Mouse (Mus musculus) CD4-positive, CD25-positive, alpha-beta regulatory T cell, adult 4 months (primary cell): Measurements from ENCODE around the gene Cacng1. TPM values are rescaled to one million over a fixed set of nuclear protein-coding genes. Genes with fewer than 3 reads are reported as not detected.

Experiments used
- ATAC-seq: one replicate; pipeline ENCODE4 v1.8.0; 2017
- polyA plus RNA-seq, 2 experiments: library from polyadenylated mRNA; unstranded; fragments of 100-300 nt; shearing (Covaris generic); gene quantifications; one replicate each; pipeline ENCODE4 v1.2.1; 2017

Gene Cacng1
- polyA plus RNA-seq, 2 experiments from 2014 or later: not detected

DNA sequence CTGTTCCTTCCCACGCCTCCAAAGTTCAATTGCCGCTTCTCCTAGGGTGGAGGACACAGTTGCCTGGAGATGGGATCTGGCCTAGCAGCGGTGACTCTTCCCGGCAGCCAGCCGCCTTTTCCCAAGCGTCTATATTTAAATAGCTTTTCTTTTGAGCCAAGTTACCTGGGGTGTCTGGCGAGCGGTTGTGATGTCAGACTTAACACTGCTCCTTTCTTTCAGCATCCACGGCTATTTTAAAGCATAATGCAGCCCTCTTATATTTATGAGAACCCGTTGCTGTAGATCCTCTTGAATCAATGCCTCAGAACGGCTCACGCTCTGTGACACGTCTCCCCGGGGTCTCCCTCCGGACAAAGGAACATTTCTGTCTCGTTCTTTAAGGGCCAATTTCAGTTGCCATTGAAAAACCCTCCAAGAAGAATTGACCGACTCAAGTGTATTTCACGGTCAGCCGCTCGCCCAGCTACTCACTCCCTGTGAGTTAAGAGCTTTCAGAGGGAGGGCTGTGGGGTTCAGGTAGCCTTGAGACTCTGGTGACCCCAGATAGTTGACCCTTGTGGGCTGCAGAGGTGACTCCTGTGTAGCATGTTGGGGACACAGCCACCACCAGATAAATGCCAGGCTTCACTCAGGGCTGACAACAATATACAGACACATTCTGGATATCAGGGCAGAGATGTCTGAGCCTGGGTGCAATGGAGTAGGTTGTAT is 8.3 kb downstream of the Cacng1 start:
- no peak for ATAC-seq

DNA sequence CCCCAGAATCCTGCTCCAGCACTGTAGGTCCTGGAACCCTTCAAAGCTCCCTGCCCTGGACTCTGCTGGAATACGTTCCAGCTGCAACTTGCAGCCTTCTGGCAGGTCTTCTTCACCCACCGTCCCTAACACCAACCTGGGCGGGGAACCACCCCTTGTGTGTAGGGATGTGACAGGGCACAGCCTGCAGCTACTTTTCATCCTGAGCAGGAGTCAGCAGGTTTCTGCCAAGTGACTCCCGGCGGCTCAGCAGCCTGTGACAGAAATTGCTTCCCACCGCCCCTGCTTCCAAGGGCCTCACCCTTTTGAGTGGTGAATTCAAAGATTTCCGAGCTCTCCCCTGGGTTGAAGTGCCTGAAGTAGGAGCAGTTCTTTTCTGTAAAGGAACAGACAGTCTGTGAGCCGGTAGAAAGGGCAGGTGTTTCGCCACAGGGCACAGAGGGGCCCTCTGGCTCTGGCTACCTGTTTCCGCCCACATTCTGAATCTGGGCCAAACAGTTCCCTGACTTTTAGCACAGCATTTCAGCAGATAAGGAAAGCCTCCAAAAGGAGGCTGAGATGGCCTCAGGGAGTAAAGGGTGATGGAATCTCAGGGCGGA is 10.7 kb downstream of the Cacng1 start:
- ATAC-seq: no peak

DNA sequence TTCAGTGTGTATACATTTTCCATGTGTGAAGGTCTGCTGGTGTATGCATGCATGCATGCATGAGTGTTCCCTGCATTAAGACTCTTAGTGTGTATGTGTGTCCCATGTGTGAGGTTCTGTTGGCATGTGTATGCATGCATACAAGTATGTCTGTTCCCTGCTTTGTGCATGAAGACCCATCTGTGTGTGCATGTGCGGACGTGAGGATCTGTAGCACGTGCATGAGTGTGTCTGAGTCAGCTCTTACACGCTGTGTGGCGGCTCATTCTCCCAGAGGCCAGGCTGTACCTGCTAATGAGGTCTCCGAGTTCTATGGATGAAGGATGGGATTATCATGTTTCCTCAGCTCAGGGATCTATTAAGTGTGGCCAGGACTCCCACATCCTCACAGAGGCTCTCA is 11.3 kb downstream of the Cacng1 start:
- no peak for ATAC-seq

DNA sequence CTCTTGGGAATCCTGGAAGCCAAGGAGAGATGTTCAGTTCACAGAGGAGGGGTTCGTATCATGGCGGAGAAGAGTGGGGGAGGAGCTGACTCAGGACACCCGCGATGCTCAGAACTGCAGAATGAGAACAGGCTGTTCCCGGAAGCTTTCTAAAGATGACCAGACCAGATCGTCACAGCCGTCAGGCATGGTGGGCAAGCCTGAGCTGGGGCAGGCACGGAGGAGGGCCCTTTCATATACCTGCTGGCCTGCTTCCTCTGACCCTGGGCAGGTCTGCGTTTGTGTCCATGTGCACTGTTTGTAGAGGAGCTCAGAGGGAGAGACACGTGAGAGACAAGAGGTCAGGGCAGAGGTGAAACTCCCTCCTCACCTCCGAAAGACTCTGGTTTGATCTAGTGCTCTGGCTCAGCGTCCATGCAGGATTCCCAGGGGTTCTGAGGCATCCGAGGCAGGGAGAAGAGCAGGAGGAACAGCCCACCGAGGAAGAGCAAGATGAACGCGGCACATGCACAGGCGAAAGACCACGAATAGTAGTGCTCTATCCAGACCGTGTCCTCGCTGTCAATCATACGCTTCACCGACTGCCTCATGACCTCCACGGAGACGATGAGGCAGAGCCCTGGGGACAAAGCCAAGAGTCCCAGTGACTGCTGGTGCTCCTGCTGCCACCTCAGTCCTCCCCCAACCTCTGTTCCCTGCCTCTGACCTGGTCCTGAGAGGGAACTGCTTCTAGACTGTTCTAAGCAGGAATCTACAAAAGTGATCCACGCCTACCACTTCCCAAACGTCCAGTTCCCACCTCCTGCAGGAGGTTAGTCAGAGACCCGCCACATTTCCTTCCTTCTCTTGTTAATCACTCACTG is 12.8 kb downstream of the Cacng1 start:
- no peak for ATAC-seq

DNA sequence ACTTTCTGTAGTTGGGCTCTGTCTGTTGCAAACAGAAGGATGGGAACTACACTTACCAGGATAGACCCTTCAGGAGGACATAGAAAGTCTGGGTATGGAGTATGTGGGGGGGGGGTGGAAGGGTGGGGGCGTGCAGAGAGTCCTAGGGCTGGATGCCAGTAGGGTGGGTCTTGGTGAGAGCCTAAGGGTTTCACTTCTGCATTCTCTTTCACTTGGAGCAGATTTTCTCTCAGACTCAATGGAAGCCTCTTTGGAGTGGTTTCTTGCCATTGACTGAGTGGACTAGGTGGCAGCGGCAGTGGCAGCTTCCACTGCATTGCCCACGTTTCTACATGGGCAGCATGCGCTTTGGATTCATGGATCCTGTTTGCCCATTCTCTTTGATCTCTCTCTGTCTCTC is 16.4 kb downstream of the Cacng1 start:
- no peak for ATAC-seq

DNA sequence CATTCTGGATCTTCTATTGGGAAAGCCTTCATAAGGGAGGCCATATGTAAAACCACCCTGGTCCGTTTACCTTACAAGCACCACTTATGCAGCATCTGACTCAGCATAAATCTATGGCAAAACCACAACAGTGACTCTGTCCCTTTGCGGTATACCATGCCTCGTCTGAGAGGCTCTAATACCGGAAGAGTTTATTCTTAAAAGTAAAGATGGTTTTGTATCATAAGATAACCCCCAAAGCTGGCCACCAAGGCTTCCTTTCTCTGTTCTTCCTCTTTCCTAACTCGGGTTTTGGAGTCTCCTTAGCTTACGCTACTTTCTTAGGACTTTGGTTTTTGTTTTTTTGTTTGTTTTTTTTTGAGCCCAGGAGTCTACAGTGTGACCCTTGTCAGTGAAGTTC is 23.0 kb downstream of the Cacng1 start:
- peak; percentile 37 for ATAC-seq

DNA sequence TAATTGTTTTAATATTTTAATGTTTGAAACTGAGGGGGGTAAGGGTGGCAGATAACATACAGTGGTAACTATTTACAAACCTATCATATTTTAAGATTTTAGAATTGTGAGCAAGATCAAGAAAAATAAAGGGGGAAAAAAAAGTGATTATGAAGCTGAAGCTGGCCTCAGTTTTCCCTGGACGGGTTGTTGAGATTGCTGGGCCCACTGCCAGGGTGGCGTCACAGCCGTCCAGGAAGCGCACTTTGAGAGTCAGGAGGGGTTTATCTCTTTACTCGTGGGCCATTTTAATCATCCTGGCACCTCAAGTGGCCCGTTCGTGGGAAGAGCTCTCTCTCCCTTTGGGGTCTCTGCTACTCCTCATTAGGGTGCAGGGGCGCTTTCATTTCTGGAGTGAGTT is 24.8 kb downstream of the Cacng1 start:
- no peak for ATAC-seq

DNA sequence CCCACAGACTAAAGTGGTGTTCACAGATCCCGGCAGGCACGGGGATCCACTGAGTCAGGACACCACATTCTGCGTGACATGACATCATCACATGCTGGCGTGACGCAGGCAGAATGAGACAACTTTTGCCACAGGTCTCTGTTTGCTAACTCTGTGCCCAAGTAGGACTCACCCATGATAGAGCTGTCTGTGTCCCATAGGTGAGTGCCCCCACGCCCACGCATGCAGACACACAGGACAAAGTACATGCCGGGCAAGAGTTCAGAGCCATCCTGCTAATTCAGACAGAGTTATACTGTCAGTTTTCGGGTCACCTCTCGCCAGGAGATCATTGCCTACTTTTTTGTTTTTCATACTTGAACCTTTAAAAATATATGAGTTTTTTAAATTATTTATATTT is 27.8 kb downstream of the Cacng1 start:
- no peak for ATAC-seq

DNA sequence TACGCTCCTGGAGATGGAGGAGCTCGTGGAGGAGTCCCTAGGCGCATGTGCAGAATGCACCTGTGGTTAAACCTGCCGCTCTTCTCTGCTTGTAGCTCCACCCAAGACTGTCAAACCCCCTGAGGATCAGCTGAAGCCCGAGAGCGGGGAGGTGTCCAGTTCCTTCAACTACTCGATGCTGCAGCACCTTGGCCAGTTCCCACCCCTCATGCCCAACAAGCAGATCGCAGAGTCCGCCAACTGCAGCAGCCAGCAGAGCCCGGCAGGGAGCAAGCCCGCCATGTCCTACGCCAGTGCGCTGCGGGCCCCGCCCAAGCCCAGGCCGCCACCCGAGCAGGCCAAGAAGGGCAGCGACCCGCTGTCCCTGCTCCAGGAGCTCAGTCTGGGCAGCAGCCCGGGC is 30.0 kb downstream of the Cacng1 start:
- ATAC-seq: no peak

DNA sequence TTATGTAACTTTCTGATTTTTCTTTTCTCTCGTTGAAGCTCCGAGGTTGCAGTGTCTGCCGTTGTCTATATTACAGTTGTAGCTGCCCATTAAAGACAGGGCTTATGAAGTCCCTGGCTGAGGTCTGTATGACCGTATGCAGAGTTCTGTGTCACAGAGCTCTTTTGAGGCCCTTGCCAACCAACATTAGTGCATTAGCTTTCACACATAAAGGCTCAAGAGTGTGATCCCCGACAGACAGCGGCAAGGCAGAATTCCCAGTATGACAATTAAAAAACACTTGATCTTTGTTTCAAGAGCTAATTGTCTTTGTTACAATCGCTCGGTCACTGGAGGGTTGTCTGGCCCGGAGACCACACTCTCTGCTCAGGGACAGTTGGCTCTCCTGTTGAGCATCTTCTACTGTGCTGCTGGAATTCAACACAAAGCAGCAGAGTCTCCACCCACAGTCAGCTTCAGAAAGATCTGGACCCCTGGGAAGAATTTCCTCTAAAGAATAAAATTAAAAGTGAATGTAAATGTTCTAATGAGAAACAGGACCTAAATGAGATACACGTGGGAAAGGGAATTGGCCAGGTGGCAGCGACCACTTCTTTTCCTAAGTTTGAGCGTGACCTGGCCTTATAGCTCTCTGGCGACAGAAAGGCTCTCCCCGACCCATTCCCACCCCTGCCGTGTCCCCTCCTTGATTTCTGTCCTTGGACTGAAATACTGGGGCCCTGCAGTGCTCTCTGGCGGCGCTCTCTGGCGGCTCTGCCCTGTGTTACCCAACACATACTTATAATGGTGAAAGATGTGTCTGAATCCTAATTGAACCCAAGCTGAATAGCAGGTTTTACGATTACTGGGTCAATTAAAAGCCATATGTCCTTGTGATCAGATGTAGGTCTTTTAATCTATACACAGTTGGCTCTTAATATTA is 32.5 kb downstream of the Cacng1 start:
- ATAC-seq: no peak

DNA sequence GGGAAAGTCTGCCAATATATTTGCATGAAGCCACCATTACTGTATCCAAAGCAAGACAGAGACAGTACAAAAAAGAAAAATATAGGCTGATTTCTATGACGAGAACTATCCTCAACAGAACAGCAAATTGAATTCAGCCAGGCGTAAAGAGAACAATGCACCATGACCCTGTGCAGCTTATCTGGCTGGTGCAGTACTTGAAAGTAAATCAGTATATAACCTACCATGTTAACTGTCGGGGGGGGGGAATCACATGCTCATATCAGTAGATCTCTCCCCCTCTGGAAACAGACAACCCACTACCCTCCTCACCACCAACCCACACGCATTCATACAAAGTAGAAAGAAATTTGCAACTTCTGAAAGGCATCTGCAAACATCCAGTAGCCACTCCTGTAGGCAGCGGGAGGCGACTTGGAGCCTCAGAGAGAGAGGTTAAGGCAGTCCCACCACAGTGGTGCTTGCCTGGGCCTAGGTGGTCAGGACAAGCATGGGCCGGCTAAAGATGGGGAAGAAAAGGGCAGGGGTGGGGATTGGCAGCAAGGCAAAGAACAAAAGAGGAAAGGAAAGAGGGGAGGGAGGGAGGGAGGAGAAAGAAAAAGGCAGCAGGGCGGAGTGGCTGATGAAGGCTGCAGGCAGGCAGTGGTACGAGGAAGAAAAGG is 33.5 kb downstream of the Cacng1 start:
- ATAC-seq: no peak

DNA sequence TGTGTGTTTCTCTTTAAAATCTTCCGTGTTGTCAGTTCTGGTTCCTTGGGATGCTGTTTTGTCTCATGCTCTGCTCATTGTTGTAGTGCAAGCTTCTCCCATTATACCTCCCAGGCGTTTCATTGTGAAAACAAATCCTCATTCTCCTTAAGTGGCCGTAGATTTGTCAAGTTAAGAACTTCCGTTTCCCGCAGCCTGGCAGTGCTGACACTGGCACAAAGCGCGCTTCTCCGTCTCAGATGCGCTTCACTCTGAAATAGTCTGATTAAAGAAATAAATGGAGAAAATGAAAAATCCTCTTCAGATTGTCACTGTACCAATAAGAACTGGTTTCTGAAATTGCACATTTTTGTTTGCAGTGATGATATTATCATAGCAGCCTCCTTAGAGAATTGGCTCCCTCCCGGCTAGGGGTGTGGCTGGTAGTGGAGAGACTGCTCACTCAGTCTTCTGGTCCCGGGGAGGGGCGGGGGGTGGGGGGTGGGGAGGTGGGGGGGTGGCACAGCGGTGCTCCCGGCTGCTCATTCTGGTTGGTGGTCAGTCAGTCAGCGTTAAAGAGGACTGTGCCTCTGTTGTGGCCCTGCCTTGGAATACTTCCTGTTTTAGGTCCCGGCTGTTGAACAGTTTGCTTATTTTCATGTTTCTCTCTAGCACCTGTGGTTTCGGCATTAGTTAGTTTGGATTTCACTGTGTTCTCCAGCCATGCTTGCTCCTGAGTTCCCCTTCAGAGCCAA is 39.9 kb downstream of the Cacng1 start:
- no peak for ATAC-seq

DNA sequence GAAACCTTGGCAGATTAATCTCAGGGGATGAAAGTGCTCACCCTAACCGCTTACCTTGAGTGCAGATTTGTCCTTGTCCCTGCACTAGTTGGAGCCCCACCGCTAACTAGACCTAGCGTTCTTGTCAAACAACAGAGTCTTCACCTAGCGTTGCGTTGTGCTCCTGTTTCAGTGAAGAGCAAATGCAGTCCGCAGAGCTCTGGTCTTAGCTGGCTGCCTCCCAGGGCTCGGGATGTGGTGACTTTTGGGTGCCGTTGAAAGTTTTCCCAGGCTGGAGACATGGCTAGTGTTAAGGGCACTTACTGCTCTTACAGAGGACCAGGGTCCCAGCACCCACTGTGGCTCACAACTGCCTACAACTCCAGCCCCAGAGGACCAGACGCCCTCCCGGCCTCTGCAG is 41.1 kb downstream of the Cacng1 start:
- no peak for ATAC-seq

DNA sequence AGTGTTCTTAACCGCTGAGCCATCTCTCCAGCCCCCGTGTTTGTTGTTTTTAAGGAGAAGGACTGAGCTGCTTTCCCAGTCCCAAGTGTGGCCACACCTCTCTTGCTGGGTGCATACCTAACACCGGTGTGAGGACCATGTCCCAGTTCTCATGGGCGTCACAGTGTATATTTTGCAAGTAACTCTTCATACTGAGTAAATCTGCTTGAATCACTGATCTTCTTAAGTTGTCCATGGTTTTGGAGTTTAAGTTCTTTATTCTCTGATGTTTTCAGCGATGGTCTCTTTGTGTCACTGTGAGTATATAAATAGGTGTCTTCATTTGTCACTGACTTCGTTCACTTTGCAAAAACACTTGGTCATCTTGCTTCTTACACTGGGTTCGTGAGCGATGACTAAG is 41.7 kb downstream of the Cacng1 start:
- ATAC-seq: no peak

DNA sequence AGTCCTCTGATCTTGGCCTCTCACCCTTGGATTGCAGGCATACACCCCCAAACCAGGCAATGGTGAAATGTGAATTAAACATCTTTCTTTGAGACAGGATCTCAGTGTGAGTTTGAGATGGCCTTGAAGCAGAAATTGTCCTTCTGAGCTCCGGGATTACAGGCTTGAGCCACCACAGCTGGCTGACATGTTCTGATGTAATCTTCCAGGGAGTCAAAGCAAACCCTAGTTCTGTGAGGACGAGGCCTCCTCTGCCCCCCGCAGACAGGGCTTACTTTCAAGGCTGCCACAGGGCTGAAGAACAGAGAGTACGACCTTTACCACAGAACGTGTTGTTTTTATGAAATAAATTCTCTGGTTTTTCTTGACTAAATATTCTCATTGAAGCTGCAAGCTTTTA is 42.3 kb downstream of the Cacng1 start:
- ATAC-seq: no peak

DNA sequence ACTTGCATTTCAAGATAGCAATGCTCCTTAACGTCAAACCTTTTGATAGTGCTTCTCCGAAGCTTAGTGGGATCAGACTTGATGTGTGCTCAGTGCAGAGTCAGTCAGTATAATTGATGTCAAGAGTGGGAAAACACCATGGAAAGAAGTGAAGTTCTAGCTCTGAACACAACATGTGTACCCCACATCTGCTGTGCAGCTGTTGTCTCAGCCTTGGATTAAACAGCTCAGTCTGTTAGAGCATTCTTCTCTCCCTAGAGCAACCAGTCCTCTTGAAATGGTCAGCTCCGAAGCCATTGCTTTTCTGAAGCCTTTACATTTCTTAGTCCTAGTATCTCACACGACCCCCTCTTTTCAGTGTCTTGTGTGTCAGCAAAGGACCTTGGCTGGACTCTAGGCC is 47.3 kb downstream of the Cacng1 start:
- no peak for ATAC-seq

DNA sequence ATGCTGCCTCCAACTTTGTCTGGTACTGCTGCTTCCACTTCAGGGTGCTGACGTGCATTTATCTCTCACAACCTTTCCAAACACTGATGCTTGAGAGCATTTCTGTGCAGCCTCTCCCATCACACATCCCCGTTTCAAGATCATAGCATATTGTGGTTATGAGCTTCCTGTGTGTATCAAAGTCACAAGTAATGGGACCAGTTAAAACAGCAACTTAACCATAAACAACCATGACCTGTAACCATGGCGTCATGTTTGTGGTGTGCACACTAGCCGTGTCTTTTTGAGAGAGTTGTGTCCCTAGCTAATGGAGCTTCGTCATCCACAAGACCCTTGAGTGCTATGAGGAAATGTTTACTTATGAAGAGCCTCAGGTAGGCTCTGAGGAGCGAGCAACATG is 48.1 kb downstream of the Cacng1 start:
- peak; percentile 81 for ATAC-seq

DNA sequence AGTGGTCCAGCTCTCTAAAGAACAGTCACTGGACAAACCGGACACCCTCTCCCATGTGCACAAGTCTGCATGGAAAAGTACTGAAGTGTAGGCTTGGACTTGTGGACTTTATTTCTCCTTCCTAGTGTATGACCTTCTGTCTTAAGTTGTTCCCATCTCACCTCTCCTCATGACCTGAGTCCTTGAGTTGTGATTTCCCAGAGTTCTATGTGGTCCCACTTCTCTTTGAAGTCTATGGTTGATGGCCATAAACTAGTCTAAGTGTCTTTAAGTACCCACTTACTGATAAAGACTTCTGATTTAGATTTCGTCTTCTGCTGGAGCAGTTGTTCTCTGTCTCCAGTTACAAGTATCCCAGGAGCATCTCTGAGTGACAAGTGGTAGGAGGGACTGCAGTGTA is 48.8 kb downstream of the Cacng1 start:
- ATAC-seq: no peak

DNA sequence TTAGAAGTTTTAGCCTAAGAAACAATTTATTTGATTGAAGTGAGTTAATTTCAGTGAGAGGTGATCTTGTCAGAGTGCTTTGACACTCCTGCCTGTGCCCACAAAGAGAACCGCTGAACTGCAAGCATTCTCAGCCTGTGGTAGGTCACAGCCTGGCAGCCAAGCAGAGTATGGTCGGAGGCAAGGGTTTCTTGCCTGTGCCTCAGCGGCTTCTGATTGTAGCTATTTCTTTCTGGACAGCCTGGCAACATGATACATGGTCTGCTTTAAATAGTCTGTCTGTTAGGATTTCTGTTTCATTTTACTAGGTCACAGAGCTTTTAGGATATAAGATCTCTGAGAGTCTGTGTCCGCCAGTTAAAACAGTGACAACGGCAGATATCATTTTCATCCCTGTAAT is 53.7 kb downstream of the Cacng1 start:
- no peak for ATAC-seq

DNA sequence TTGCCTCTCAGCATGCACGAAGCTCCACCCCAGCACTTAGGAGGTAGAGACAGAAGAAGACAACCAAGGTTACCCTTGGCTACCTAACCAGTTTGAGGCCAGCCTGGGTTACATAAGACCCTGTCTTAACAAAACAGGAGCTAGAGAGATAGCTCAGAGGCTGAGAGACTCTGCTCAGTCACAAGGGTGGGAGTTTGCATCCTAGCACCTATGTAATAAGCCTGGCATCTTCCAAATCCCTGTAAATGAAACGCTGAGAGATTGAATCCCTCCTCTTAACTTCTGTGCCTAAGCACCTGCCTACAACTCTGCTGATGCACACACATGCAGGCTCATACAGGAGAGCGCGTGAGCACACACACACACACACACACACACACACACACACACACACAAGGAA is 55.9 kb downstream of the Cacng1 start:
- ATAC-seq: no peak

DNA sequence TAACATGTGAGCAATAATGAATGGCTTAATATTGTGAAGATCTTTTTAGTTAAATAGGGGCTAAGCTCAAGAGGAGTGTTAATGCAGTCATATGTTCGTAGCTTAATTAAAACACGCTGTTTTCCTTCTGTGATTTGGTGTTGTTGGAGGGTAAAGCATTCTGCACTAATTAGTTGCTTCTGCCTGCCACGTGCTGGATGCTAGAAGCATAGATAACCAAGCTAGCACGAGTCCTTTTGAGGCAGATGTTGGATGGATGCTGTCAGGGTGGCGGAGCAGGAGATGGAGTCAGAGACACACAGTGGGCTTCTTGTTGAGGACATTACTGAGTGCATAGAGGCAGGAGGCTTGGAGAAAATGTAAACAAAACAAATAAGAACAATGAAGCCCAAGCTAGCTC is 59.2 kb downstream of the Cacng1 start:
- ATAC-seq: no peak

DNA sequence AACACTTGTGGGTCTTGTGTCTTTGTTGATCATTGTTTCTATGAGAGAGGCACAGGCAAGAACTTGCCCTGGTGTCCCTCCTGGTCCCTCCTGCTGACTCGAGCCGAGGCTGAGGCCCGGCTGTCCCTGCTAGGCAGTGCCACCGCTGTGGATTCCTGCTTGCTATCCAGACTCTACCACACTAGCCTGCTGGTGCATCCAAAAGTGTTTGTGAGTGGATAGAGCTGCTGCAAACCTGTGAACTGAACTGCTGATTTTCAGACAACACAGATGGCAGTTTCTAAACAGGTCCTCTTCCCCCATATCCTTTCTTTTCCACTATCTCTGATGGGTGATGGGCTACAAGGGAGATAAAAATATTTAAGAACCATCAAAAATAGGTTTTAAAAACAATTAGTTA is 60.8 kb downstream of the Cacng1 start:
- no peak for ATAC-seq
